Mouse (Mus musculus): ENCODE measurements around the gene Trem2.

DNA sequence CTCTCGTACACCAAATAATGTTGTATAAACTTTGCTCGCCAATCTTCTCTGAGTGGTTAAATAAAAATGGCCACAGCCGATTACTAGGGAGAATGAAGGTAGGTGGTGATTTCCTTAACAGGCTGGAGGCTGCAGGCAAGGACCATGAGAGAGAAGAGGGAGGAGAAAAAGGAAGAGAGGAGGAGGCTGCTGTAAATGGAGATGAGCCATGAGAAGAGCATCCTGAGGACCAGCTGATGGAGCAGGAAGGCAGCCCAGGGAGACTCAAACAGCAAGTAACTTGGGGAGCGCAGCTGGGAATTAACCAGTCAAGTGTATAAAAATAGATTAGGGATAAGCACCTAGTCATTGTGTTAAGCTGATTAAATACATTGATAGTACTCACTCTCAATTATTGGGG is 12.0 kb upstream of the Trem2 start:
- TF ChIP-seq CTCF (IDR thresholded peaks at IDR 0.05; ENCODE audit: low read depth) (no peak), EP300 (optimal IDR thresholded peaks at IDR 0.05) (no peak)

Data from stomach, postnatal 0 days (tissue).